Mouse (Mus musculus) gastrocnemius, adult 2 months (tissue): ENCODE data around the gene Zic2. TPM values are rescaled to one million over a fixed set of nuclear protein-coding genes. Genes with fewer than 3 reads are reported as not detected.

Experiments
- DNase-seq: peaks from one replicate; pipeline ENCODE4 v3.0.0; 2022
- H3K27ac ChIP-seq: fragments of 200-600 bp; 2 replicates; pipeline ENCODE4 v1.8.1; 2022; ENCODE audit warnings: mild to moderate bottlenecking
- H3K4me3 ChIP-seq: fragments of 200-600 bp; 2 replicates; pipeline ENCODE4 v1.8.1; 2022; ENCODE audit warnings: mild to moderate bottlenecking, moderate library complexity
- CTCF ChIP-seq: fragments of 200-600 bp; IDR thresholded peaks from 2 replicates; pipeline ENCODE4 v1.8.1; 2022; ENCODE audit warnings: antibody characterized with exemption, mild to moderate bottlenecking, moderate library complexity
- intact Hi-C: fragments of 180-260 bp; cut with DNase I; formaldehyde crosslinking; loops from one replicate; pipeline ENCODE4 v1.15.1; 2025
- long read RNA-seq, 2 experiments: library from polyadenylated mRNA; stranded (forward); transcript quantifications; one replicate each; pipeline ENCODE4 v2.0.0; 2021
- total RNA-seq, 2 experiments: library from RNA; stranded (reverse); gene quantifications; 2 replicates each; pipeline ENCODE4 v1.2.3; 2021

Gene Zic2
- total RNA-seq = not detected
- long read RNA-seq, experiment 1 = 0 reads
- long read RNA-seq, experiment 2 = 0 reads

GRCm38 (mm10) chr14:122474891-122475556 is at the start of gene Zic2:
Gene Zic2 (plus strand): TSS chr14:122475435.
- intact Hi-C loops = loop anchor here (10.0 kb wide), 1 partner anchor 250 kb away; no protein-coding TSS in a partner anchor
- Histone ChIP-seq H3K4me3 (peak within 1 kb of the TSS; percentile 69), H3K27ac (no peak within 1 kb of the TSS)
- no peak for TF ChIP-seq CTCF
- peak; percentile 51 for DNase-seq

GRCm38 (mm10) chr14:122426529-122427203 is 48.6 kb upstream of the Zic2 start:
- no peak overlapping the region for H3K27ac ChIP-seq
- DNase-seq = no peak
- no peak for TF ChIP-seq CTCF
- H3K4me3 ChIP-seq = no peak overlapping the region
- intact Hi-C loops = no loop called here

- no peak for TF ChIP-seq CTCF
- intact Hi-C loops = no loop called here
- no peak for DNase-seq
- H3K27ac ChIP-seq = no peak overlapping the region
- no peak overlapping the region for H3K4me3 ChIP-seq
Observed at GRCm38 (mm10) chr14:122427204-122427560, 48.1 kb upstream of the Zic2 start.

GRCm38 (mm10) chr14:122427654-122428053 is 47.6 kb upstream of the Zic2 start:
- Histone ChIP-seq H3K4me3 (no peak overlapping the region), H3K27ac (no peak overlapping the region)
- intact Hi-C loops = no loop called here
- DNase-seq = no peak
- no peak for TF ChIP-seq CTCF

DNA sequence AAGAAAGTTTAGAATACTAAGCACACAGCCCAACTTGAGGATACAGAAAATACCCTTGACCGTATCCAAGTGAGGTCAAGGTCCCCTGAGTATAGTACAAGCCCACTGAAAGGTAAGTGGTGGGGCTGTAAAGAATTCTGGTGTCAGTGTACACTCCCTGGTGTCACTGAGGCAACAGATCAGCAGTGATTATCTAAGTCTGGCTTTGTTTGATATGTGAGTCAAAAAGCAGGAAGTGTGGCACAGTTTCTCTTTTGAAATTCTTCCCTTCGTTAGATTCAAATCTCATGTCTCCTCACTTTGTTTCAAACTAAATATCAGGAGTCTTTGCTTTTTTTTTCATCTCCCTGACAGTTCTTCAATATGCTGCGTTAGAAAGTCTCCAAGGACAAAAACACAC is 42.7 kb upstream of the Zic2 start:
- Histone ChIP-seq H3K27ac (no peak overlapping the region), H3K4me3 (no peak overlapping the region)
- DNase-seq = no peak
- intact Hi-C loops = no loop called here
- TF ChIP-seq CTCF = no peak

- TF ChIP-seq CTCF = no peak
- intact Hi-C loops = no loop called here
- DNase-seq = no peak
- H3K4me3 ChIP-seq = no peak overlapping the region
- H3K27ac ChIP-seq = no peak overlapping the region
Observed at GRCm38 (mm10) chr14:122434039-122434438, 41.2 kb upstream of the Zic2 start.

DNA sequence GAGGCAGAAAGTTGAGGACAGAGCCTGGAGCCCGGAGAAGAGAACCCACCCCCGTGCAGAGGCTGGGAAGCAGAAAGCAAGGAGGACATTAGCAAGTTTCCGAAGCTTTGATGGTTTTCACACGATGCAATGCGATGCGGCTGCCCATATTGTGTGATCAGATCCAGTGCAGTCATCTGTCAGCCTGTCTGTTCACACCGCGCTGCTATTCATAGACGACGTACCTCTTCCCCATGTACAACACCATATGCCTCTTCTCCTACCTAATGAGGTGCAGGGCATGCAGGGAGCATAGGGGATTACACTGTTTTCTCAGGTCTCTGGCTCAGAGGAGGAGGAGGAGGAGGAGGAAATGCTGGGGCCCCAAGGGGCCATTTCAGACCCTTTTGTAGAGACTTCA is 38.4 kb upstream of the Zic2 start:
- no peak overlapping the region for H3K4me3 ChIP-seq
- no peak for DNase-seq
- no peak for TF ChIP-seq CTCF
- H3K27ac ChIP-seq = no peak overlapping the region
- intact Hi-C loops = no loop called here

DNA sequence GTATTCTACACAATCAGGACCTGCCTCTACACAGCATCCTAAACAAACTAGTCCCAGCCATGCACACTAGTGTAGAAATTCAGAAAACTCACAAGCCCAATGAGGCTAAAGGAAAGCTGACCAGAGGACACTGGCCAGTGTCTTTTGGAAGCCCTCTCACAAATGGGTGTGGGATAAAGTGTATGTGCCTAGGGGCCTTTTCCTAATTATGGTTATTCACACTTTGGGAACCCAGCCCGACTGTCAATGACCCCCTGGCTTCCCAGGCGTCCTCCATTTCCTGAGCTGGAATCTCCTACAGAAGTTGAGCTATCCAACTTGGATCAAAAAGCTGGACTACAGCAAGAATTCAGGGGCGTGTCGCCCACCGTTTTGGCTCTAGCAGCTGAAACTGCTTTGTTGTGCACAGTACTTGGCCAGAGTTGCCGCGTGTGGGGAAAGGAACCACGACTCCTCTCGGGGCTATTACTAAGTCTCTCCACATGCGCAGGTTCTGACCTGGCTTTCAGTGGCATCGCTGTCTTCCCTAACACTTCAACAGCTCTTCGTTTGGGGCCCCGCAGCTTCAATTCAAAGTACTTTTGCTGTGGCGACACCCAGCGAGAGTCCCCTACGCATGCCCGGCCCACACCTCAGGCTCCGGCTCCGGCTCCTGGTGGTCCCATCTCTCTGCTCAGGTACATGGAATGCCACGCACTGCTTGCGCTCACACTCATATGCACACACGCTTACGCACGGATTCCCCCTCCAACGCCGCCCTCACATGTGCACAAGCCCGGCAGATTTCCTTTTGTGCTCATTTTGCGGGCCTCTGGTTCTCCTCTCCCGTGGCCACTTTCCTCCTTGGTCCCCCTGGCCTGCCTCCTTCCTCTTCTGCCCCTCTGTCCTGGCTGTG is 25.4 kb upstream of the Zic2 start:
- intact Hi-C loops = no loop called here
- TF ChIP-seq CTCF = no peak
- no peak for DNase-seq
- no peak overlapping the region for H3K27ac ChIP-seq
- H3K4me3 ChIP-seq = peak overlapping the region; percentile 69

DNA sequence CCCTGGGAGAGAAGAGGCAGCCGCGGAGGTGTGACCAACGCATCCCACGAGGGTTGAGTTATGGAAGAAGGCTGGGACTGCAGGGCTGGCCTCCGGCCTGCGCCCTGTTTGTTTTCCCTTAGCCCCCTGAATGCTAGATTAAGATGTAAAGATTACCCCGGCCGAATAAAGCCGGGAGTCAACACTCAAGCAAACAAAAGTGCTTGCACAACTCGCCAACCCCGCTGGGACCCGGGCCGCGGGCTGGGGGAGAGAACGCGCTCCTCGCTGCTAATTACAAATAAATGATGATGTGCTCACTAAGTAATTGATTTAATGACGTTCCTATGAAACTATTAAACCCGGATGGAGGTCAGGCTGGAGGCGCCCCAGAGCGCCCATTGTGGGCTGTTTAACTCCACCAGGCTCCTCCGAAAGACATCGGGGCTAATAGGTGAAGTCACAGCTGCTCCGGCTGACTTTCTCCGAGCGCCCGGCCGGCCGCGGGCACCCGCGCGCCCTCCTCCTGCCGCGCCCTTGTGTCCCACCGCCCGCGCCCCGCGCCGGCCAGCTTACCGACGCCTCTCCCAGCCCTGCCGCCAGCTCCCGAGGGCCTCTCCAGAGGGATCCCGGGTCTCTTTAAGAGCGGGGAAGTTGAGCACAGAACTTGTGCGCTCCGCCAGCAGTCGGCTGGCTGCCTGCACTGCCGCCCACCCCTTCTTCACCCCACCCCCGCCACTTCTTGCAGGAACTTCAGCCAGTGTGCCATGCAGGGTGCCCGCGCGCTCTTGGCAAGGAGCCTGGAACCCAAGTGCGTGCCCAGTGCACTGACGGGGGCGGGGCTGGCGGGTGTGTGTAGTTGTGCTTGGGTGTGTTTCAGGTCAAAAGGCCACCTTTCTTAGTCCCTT is 24.5 kb upstream of the Zic2 start, which contains the start of gene Gm5089:
Gene Gm5089 (minus strand): TSS at position 620 of the 887 bp plus-strand sequence.
- intact Hi-C loops = no loop called here
- Histone ChIP-seq H3K27ac (no peak within 1 kb of the TSS), H3K4me3 (peak within 1 kb of the TSS; percentile 69)
- peak; percentile 51 for DNase-seq
- no peak for TF ChIP-seq CTCF

DNA sequence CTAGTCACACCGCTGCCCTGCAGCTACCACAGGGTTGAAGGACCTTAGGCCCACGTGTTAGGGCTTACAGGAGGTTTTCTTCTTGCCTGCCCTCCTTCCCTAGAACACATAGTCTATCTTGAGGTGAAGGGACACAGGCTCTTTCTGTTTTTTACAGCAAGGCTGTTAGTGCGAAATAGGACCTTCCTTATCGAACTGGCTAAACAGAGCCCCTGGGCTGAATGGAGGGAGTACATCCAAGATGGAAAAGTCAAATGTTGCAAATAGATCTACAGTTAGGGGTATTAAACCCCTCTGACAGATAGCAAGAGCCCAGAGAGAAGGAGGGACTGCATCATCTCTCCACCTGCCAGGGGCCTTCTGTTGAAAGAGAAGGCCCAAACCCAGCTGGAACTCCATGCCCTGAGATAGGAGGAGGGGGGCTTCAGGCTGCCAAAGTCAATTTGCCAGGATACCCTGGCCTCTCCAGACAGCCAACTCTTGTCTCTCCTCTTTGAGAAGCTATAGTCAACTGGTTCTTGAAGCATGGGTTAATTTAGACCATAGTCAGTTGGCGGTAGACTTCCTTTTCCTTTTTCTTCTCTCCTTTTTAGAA is 23.6 kb upstream of the Zic2 start:
- no peak for DNase-seq
- intact Hi-C loops = no loop called here
- Histone ChIP-seq H3K27ac (no peak overlapping the region), H3K4me3 (no peak overlapping the region)
- no peak for TF ChIP-seq CTCF

- H3K27ac ChIP-seq = no peak overlapping the region
- H3K4me3 ChIP-seq = no peak overlapping the region
- intact Hi-C loops = no loop called here
- TF ChIP-seq CTCF = no peak
- no peak for DNase-seq
Observed at GRCm38 (mm10) chr14:122452701-122453387, 22.4 kb upstream of the Zic2 start.
